Mouse (Mus musculus) bone marrow macrophage, adult 2 months (primary cell): ENCODE measurements around the gene Uqcr11. TPM values are rescaled to one million over a fixed set of nuclear protein-coding genes. Genes with fewer than 3 reads are reported as not detected.

Source experiments
- H3K27ac ChIP-seq: 2 replicates; pipeline ENCODE4 v1.5.1; 2012; ENCODE audit warnings: low read depth, low read length; ENCODE audit not compliant: insufficient read depth
- H3K4me1 ChIP-seq: 2 replicates; pipeline ENCODE4 v1.6.1; 2012; ENCODE audit warnings: low read length; ENCODE audit not compliant: control insufficient read depth, insufficient read depth
- H3K4me3 ChIP-seq: 2 replicates; pipeline ENCODE4 v1.5.1; 2012; ENCODE audit warnings: mild to moderate bottlenecking, low read length, moderate library complexity; ENCODE audit not compliant: insufficient read depth
- CTCF ChIP-seq: IDR thresholded peaks from 2 replicates; pipeline ENCODE4 v1.5.1; 2012; ENCODE audit warnings: low read depth, mild to moderate bottlenecking, low read length, moderate library complexity
- POLR2A ChIP-seq: IDR thresholded peaks from 2 replicates; pipeline ENCODE4 v1.6.1; 2012; ENCODE audit warnings: mild to moderate bottlenecking, low read depth, low read length, borderline replicate concordance
- polyA plus RNA-seq: library from polyadenylated mRNA; stranded (reverse); fragments of >200 nt; gene quantifications from 2 replicates; pipeline ENCODE4 v1.2.4, GENCODE M21; 2012; ENCODE audit not compliant: missing spikeins, insufficient read depth, insufficient read length

The Uqcr11 gene
- polyA plus RNA-seq, 1 experiment: 175 TPM

GRCm38 (mm10) chr10:80432387-80432785 is 25.8 kb upstream of the Uqcr11 start:
- no peak for TF ChIP-seq CTCF
- no peak for TF ChIP-seq POLR2A
- peak overlapping the region; percentile 95 for H3K4me3 ChIP-seq
- H3K27ac ChIP-seq: no peak overlapping the region
- H3K4me1 ChIP-seq: peaks cover 3% of the 10 kb centered on the region

DNA sequence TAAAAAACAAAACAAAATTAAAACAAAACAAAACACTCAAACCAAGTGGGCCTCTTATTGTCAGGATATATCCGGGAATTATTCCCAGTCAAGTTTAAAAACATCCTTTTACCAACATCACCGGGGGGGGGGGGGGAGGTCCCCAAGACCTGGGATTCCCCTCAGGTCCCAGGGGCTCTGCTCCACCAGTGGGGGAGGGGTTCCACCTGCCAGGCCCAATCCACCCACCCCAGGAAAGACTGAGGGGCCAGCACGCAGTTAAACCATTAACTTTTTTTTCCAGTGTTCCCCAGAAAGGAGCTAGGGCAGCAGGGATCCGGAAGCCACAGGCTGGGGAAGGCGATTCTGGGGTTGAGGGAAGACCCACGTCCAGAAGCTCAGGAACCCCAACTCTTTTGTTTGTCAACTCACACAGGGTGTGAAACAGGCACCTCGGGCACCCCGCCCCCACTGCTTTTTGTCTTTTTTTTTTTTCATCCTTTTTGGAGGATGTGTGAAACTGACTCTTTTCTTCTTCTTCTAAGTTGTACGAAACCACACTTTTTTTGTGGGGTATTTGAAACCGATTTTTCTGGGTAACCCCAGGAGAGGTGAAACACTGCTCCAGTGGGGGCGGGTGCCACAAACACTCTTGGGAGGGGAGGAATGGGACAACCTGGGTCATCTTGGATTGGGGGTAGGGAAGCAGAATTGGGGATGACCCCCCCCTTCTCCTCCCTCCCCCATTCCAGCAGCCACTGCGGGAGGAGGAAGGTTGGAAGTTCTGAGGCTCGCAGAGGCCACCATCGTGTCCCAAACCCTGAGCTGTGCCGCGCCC is 25.1 kb upstream of the Uqcr11 start:
- H3K27ac ChIP-seq: no peak overlapping the region
- TF ChIP-seq CTCF (no peak), POLR2A (no peak)
- peaks cover 3% of the 10 kb centered on the region for H3K4me1 ChIP-seq
- peak overlapping the region; percentile 95; the same call in 1 of the 2 replicates for H3K4me3 ChIP-seq

GRCm38 (mm10) chr10:80430375-80430980 is 23.8 kb upstream of the Uqcr11 start:
- TF ChIP-seq CTCF: no peak
- TF ChIP-seq POLR2A: no peak
- Histone ChIP-seq H3K4me1 (peaks cover 3% of the 10 kb centered on the region), H3K27ac (no peak overlapping the region), H3K4me3 (no peak overlapping the region)

- H3K4me3 ChIP-seq: no peak overlapping the region
- no peak for TF ChIP-seq POLR2A
- no peak for TF ChIP-seq CTCF
- no peak overlapping the region for H3K27ac ChIP-seq
- peaks cover 3% of the 10 kb centered on the region for H3K4me1 ChIP-seq
Measured at GRCm38 (mm10) chr10:80429800-80430199, 23.2 kb upstream of the Uqcr11 start.

DNA sequence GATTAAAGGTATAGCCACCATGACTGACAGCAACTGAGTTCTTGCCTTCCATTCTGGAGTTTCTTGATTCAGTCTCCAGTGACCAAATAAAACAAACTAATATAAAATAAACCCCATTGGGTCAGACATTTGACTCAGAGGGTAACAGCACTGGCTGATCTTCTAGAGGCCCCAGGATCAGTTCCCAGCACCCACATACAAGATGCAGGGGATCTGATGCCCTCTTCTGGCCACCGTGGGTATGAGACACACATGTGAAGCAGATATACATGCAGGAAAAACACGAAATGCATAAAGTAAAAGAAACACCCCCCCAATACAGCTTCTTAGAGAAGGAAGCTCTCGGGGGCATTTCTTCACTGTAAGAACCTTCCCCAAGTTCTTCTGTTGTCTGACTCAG is 18.4 kb upstream of the Uqcr11 start:
- H3K27ac ChIP-seq: no peak overlapping the region
- H3K4me3 ChIP-seq: no peak overlapping the region
- TF ChIP-seq CTCF (no peak), POLR2A (no peak)
- no peaks in the 10 kb centered on the region for H3K4me1 ChIP-seq

DNA sequence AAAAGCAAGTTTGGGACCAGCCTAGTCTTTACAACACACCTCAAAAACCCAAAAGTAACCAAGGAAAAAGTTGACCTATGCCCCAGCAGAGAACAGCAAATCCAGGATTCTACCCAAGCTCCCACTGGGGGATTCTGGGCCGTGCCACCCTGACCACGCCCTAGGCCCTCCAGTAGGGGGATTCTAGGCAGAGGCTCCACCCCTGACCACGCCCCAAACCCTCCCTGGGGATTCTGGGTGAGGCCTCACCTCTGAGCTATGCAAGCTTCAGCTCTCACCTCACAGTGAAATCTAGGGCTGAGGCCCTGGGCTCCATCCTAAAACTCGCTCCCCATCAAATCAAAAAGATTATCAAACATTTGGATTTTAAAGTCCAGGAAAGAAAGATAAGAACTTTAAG is 16.9 kb upstream of the Uqcr11 start:
- H3K27ac ChIP-seq: no peak overlapping the region
- H3K4me1 ChIP-seq: no peaks in the 10 kb centered on the region
- no peak overlapping the region for H3K4me3 ChIP-seq
- TF ChIP-seq CTCF (no peak), POLR2A (no peak)

- Histone ChIP-seq H3K27ac (no peak overlapping the region), H3K4me3 (no peak overlapping the region), H3K4me1 (no peaks in the 10 kb centered on the region)
- TF ChIP-seq CTCF: no peak
- no peak for TF ChIP-seq POLR2A
Measured at GRCm38 (mm10) chr10:80421651-80422472, 15.2 kb upstream of the Uqcr11 start.

- no peak overlapping the region for H3K4me3 ChIP-seq
- TF ChIP-seq POLR2A: no peak
- H3K4me1 ChIP-seq: no peaks in the 10 kb centered on the region
- no peak overlapping the region for H3K27ac ChIP-seq
Measured at GRCm38 (mm10) chr10:80421208-80421607, 14.6 kb upstream of the Uqcr11 start.

GRCm38 (mm10) chr10:80420729-80421128 is 14.1 kb upstream of the Uqcr11 start:
- TF ChIP-seq CTCF (no peak), POLR2A (no peak)
- Histone ChIP-seq H3K4me3 (no peak overlapping the region), H3K4me1 (no peaks in the 10 kb centered on the region), H3K27ac (no peak overlapping the region)
